Mouse (Mus musculus) lung, postnatal 0 days (tissue): Measurements from ENCODE around the gene Olfr167. TPM values are rescaled to one million over a fixed set of nuclear protein-coding genes. Genes with fewer than 3 reads are reported as not detected.
"Not testable (repeated sequence)": the region's sequence is repeated elsewhere in the genome, so short reads cannot be mapped to it uniquely, and the experiment has no call there.

ENCODE experiments used
- ATAC-seq: fragments of 200-750 bp; cut with Nextera tagmentation; 2 replicates; pipeline ENCODE4 v1.8.0; 2017; ENCODE audit warnings: moderate library complexity
- DNase-seq: peaks from one replicate; pipeline ENCODE4 v3.0.0-alpha.2; 2016; ENCODE audit warnings: low spot score
- H3K27ac ChIP-seq: fragments of 300-500 bp; sonication (generic); 2 replicates; pipeline ENCODE4 v1.5.1; 2014; ENCODE audit warnings: antibody characterized with exemption, mild to moderate bottlenecking, low read length, mixed read lengths
- H3K27me3 ChIP-seq: fragments of 300-500 bp; sonication (generic); replicated peaks from 2 replicates; pipeline ENCODE4 v1.6.1; 2014; ENCODE audit warnings: low read length, mixed read lengths; ENCODE audit not compliant: insufficient read depth
- H3K36me3 ChIP-seq: fragments of 300-500 bp; sonication (generic); 2 replicates; pipeline ENCODE4 v1.6.1; 2014; ENCODE audit warnings: low read length, mixed read lengths; ENCODE audit not compliant: insufficient read depth
- H3K4me1 ChIP-seq: fragments of 300-500 bp; sonication (generic); 2 replicates; pipeline ENCODE4 v1.6.1; 2014; ENCODE audit warnings: antibody characterized with exemption, low read depth, low read length, mixed read lengths; ENCODE audit not compliant: insufficient read depth
- H3K4me2 ChIP-seq: fragments of 300-500 bp; sonication (generic); replicated peaks from 2 replicates; pipeline ENCODE4 v1.6.1; 2014; ENCODE audit warnings: low read depth, mild to moderate bottlenecking, low read length, moderate library complexity, mixed read lengths
- H3K4me3 ChIP-seq: fragments of 300-500 bp; sonication (generic); 2 replicates; pipeline ENCODE4 v1.5.1; 2014; ENCODE audit warnings: low read depth, low read length
- H3K9ac ChIP-seq: fragments of 300-500 bp; sonication (generic); replicated peaks from 2 replicates; pipeline ENCODE4 v1.6.1; 2014; ENCODE audit warnings: low read depth, mild to moderate bottlenecking
- H3K9me3 ChIP-seq: fragments of 300-500 bp; sonication (generic); 2 replicates; pipeline ENCODE4 v1.6.1; 2016; ENCODE audit warnings: low read length, mixed read lengths
- CTCF ChIP-seq: IDR thresholded peaks from 2 replicates; pipeline ENCODE4 v1.5.1; 2016; ENCODE audit warnings: antibody characterized with exemption, mild to moderate bottlenecking
- EP300 ChIP-seq: IDR thresholded peaks from 2 replicates; pipeline ENCODE4 v1.6.1; 2016; ENCODE audit warnings: antibody characterized with exemption, mild to moderate bottlenecking, control low read depth
- WGBS: fragments of 180-500 bp; shearing (Covaris S2); extraction: QIAGEN DNeasy Blood & Tissue Kit; methylation state at CpG from one replicate; pipeline ENCODE4 v1.1.7; 2014; 5-methylcytosine and 5-hydroxymethylcytosine counted together
- polyA plus RNA-seq: library from polyadenylated mRNA; unstranded; fragments of >200 nt; fragmentation: Nextera tagmentation; extraction: Ambion mirVana; gene quantifications from 2 replicates; pipeline ENCODE4 v1.2.1, GENCODE M21; 2015

Gene Olfr167
- not detected in 2 replicates for polyA plus RNA-seq

DNA sequence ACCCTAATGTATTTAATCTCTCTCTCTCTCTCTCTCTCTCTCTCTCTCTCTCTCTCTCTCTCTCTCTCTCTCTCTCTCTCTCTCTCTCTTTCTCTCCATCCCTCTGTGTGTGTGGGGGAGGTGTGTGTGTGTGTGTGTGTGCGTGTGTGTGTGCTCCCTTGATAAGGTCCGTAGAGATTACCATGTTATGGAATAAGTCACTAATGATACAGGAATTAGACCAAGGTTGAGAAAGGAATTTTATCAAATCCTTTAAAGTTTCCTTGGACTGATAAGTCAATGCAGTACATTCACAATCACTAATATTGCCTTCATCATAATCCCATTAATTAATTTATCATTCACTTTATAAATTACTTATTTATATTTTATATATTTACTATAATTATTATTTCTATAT lies at the start of gene Olfr167:
Gene Olfr167 (minus strand): TSS at position 101 of the 400 bp plus-strand sequence.
- no peaks in the 10 kb centered on the region for H3K4me1 ChIP-seq
- ATAC-seq: no peak
- no peaks in the 10 kb centered on the region for H3K36me3 ChIP-seq
- WGBS: 66% methylated on average over 2 of the region's 2 CpGs
- no peaks in the 10 kb centered on the region for H3K27me3 ChIP-seq
- no peak for TF ChIP-seq EP300
- TF ChIP-seq CTCF: no peak
- no peak for DNase-seq
- H3K27ac ChIP-seq: no peak within 1 kb of the TSS
- no peak within 1 kb of the TSS for H3K9ac ChIP-seq
- H3K4me2 ChIP-seq: no peak within 1 kb of the TSS
- H3K9me3 ChIP-seq: no peaks in the 10 kb centered on the region
- no peak within 1 kb of the TSS for H3K4me3 ChIP-seq

DNA sequence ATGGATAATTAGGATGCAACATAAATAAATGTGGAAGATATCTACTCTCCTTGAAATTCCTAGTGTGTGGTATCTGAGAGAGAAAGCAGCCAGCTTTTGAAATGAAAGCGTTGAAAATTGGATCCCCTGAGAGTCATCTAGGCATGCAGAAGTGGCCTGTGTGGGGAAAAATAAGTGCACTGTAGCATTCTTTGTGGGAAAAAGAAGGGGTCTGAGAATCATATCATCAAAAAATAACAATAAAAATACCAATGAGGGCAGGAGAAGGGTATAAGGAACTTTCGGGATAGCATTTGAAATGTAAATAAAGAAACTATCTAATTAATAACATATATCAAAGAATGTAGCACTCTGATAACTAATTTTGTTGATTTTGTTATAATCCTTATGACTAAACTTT lies 49.6 kb upstream of the Olfr167 start, which contains the start of gene Olfr169:
Gene Olfr169 (minus strand): TSS at position 101 of the 400 bp plus-strand sequence.
- not testable (repeated sequence) for H3K27ac ChIP-seq, H3K9me3 ChIP-seq, H3K27me3 ChIP-seq, H3K4me3 ChIP-seq, ATAC-seq, DNase-seq, H3K4me2 ChIP-seq, H3K36me3 ChIP-seq, H3K9ac ChIP-seq, H3K4me1 ChIP-seq
- WGBS: 81% methylated on average over 2 of the region's 2 CpGs

DNA sequence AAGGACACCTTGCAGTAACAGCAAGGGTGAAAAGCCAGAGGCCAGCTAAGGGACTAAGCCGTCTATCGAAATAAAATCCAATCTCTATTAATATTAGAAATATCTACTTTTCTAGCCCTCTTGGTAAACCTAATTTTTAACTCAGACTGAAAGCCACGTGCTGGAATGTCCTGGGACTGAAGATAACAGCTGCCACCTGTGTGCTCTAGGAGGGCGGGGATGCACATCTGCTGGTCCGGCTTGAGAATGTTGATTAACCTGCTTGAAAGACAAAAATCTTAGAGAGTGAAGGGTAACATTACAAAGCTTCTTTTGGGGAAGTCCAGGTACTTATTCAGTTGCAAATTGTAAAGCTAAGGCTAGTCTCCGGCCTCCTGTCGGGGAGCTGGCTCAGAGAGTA lies 31.4 kb upstream of the Olfr167 start:
- H3K4me3 ChIP-seq, H3K9ac ChIP-seq, H3K9me3 ChIP-seq, DNase-seq, H3K36me3 ChIP-seq, H3K4me2 ChIP-seq, H3K27me3 ChIP-seq, H3K27ac ChIP-seq, H3K4me1 ChIP-seq, ATAC-seq: not testable (repeated sequence)
- WGBS: 69% methylated on average over 7 of the region's 7 CpGs

DNA sequence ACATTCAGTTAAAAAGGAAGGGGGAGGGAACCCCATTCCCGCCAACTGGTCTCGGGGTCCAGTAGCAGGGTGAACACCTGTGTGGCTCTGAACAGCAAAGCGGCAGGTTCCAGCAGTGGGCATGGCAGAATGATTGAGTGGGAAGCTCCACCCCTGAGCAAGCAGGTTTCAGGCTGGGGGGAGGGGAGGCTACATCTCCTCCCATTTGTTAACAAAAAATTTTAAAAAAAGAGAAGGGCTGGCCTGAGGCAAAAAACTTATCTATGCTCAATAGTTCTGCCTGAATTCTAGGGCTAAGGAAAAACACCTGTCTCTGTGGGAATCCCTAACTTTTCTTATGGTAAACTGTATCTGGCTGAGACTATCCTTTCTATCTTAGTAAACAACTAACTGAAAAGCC lies 30.2 kb upstream of the Olfr167 start:
- ATAC-seq, H3K4me1 ChIP-seq, H3K4me2 ChIP-seq, H3K27me3 ChIP-seq, H3K36me3 ChIP-seq, H3K27ac ChIP-seq, H3K9ac ChIP-seq, DNase-seq, H3K9me3 ChIP-seq, H3K4me3 ChIP-seq: not testable (repeated sequence)
- 83% methylated on average over 3 of the region's 3 CpGs for WGBS

DNA sequence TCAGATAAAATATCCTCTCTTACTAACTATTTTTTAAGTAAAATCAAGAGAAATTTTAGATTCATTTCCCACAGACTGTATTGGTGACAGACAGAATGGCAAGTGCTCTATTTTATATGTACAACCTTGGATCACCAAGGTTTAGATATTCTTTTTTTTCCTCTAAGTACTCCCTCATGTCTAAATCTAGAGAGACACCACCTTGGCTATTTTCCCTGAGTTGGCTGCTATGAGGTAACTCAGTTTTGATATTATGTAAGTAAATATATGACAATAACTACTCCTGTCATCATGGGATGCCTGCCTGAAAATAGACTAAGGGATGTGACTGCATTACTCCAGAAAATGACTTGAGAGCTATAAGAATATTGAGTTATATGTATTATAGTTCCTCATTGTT lies 13.4 kb upstream of the Olfr167 start, which contains the start of gene Olfr168:
Gene Olfr168 (minus strand): TSS at position 101 of the 400 bp plus-strand sequence.
- TF ChIP-seq EP300 (no peak), CTCF (no peak)
- H3K36me3 ChIP-seq: no peaks in the 10 kb centered on the region
- H3K27me3 ChIP-seq: no peaks in the 10 kb centered on the region
- H3K4me2 ChIP-seq: no peak within 1 kb of the TSS
- H3K4me1 ChIP-seq: no peaks in the 10 kb centered on the region
- H3K27ac ChIP-seq: no peak within 1 kb of the TSS
- DNase-seq: no peak
- no peak for ATAC-seq
- H3K9me3 ChIP-seq: no peaks in the 10 kb centered on the region
- H3K9ac ChIP-seq: no peak within 1 kb of the TSS
- H3K4me3 ChIP-seq: no peak within 1 kb of the TSS

DNA sequence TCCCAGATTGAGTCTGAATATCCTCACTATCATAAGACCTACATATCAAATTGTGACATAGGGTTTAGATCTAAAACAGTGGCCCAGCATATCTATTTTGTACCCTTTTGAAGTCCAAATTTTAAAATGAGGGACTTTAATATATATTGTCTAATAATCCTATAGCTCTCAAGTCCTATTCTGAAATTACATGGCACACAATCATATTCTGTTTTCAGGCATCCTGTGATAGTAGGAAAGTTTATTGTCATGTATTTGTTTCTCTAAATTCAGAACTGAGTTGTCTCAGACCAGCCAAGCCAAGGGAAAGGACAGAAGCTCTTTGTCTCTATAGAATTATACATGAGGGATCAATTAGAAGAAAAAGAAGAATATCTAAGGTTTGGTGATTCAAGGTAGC lies 38.7 kb downstream of the Olfr167 start, which contains the start of gene Olfr166:
Gene Olfr166 (plus strand): TSS at position 301 of the 400 bp plus-strand sequence.
- no peak within 1 kb of the TSS for H3K9ac ChIP-seq
- DNase-seq: no peak
- ATAC-seq: no peak
- H3K4me3 ChIP-seq: no peak within 1 kb of the TSS
- TF ChIP-seq EP300: no peak
- no peak for TF ChIP-seq CTCF
- H3K4me1 ChIP-seq: no peaks in the 10 kb centered on the region
- no peak within 1 kb of the TSS for H3K27ac ChIP-seq
- H3K4me2 ChIP-seq: no peak within 1 kb of the TSS
- no peaks in the 10 kb centered on the region for H3K9me3 ChIP-seq
- H3K27me3 ChIP-seq: no peaks in the 10 kb centered on the region
- H3K36me3 ChIP-seq: no peaks in the 10 kb centered on the region

DNA sequence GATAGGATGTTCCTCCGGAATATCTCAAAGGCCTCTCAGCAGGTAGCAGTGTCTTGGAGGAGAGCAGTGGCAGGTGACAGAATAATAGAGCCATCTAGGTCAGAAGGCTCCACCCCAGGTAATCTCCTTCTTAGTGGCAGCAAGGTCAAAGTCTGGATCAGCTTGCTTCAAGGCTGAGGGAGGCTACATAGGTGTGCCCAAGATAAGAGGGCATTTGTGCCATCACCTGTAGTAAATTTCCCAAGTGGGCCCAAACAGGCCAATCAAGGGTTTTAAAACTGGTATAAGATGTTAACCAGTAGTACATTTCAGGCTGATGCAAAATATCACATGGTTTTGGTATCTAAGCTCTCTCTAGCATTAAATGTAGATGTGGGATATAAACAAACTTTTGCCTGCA lies 57.7 kb downstream of the Olfr167 start:
- Histone ChIP-seq H3K9me3 (no peaks in the 10 kb centered on the region), H3K27me3 (no peaks in the 10 kb centered on the region), H3K36me3 (no peaks in the 10 kb centered on the region), H3K27ac (no peak overlapping the region), H3K4me1 (no peaks in the 10 kb centered on the region), H3K4me2 (no peak overlapping the region), H3K9ac (no peak overlapping the region), H3K4me3 (no peak overlapping the region)
- no peak for DNase-seq
- TF ChIP-seq EP300 (no peak), CTCF (no peak)
- no peak for ATAC-seq
- WGBS: 95% methylated on average over 1 of the region's 1 CpGs

Other genes with a start within 250 kb of the Olfr167 start
- not detected in 2 replicates for gene Olfr164, start 208.2 kb downstream of the Olfr167 start, polyA plus RNA-seq
- gene Olfr165, start 99.1 kb downstream of the Olfr167 start, polyA plus RNA-seq: not detected in 2 replicates
- not detected in 2 replicates for gene Olfr166, start 38.6 kb downstream of the Olfr167 start, polyA plus RNA-seq
- gene Olfr168, start 13.3 kb upstream of the Olfr167 start, polyA plus RNA-seq: not detected in 2 replicates
- not detected in 2 replicates for gene Olfr169, start 49.5 kb upstream of the Olfr167 start, polyA plus RNA-seq
- not detected in 2 replicates for gene Olfr170, start 89.6 kb upstream of the Olfr167 start, polyA plus RNA-seq
- gene Olfr171, start 107.7 kb upstream of the Olfr167 start, polyA plus RNA-seq: 0.19 TPM in 1 of 2 replicates, not detected in the other
- 145 and 188 TPM in 2 replicates for gene Lamp3, start 184.1 kb upstream of the Olfr167 start, polyA plus RNA-seq
- 3.4 and 4.7 TPM in 2 replicates for gene B3gnt5, start 237.9 kb upstream of the Olfr167 start, polyA plus RNA-seq